Comparison of ENCODE assay signal across 14 mouse cellular contexts in the genomic region with DNA sequence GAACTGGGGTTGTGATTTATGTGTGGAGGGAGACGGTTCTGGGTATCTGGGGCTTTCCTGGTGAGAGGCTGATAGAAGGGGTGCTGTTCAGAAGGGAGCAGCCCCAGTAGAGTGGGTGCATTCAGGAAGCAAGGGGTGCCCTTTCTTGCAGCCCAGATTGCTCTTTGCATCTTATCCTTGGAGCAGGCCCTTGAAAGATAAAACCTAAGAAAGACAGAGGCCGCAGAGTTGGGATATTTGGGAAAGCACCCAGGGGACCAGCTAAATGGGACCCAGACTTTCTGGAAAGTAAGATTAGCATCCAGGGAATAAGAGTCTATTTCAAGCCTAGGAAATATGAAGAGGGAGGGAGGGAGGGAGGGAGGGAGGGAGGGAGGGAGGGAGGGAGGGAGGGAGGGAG.
DNase-seq lines count a peak whose midpoint lies in the region.
"Had no signal": no experiment of that assay in that cellular context is flagged by ENCODE, and none has a peak within 500 bp of the region (broad histone marks: within the 10 kb centered on the region; RNA-seq: fewer than 3 reads in every experiment).

No protein-coding gene starts in this region.

- intact Hi-C loops in heart, postnatal 36 days (cut with DNase I), result no loop called here

- peak; percentile 92 for DNase-seq in heart, adult 11 months
- DNase-seq in heart, postnatal 36 days, result no peak
- DNase-seq in kidney, postnatal 10 days, result peak; percentile 2
- DNase-seq in kidney, adult 8-10 months, result no peak
- DNase-seq in urinary bladder, postnatal 14 days (ENCODE audit: low spot score), result no peak
- DNase-seq: adrenal gland, adult 8-10 months; adrenal gland, postnatal 14 days; adrenal gland, postnatal 36 days; B cell, adult 2 months; cerebellum, adult 11-12 months; cerebellum, adult 2 months; cerebellum, adult 9-10 months; cerebellum, postnatal 10 days; cerebellum, postnatal 25 days had no signal

Comparison
In these comparisons a context has a peak if more than half of its experiments do, and no peak if none do; other contexts are left out.
1. DNase-seq: peak in heart, adult 11 months (single experiment) and kidney, postnatal 10 days (single experiment); none in heart, postnatal 36 days (0 of 2), kidney, adult 8-10 months (0 of 2) and urinary bladder, postnatal 14 days (single experiment).